ENCODE assay signal across 13 mouse cellular contexts in genomic region chr2:51712611-51713010, GRCm38 (mm10).
"Had no signal": no experiment of that assay in that cellular context is flagged by ENCODE, and none has a peak within 500 bp of the region (broad histone marks: within the 10 kb centered on the region; RNA-seq: fewer than 3 reads in every experiment).

No protein-coding gene starts in this region.

- ATAC-seq: liver, embryonic 12.5 days; midbrain, embryonic 16.5 days had no signal

- DNase-seq: lung, adult 18-20 months; lung, embryonic 14.5 days; lung, postnatal 10 days; lung, postnatal 4 days; midbrain, embryonic 14.5 days; retina, postnatal 1 day; right cerebral cortex, postnatal 25 days; spleen, adult 18-20 months; thymus, adult 2 months; thymus, postnatal 25 days; thymus, postnatal 4 days had no signal
